Mouse (Mus musculus): ENCODE data around the gene Grk6. TPM values are rescaled to one million over a fixed set of nuclear protein-coding genes. Genes with fewer than 3 reads are reported as not detected.

Gene Grk6
- total and polyA plus RNA-seq, 2 experiments from 2014 or later, result 35.8 to 71.9 TPM

GRCm38 (mm10) chr13:55475750-55476149, 30.9 kb downstream of the Grk6 start:
- no peaks in the 10 kb centered on the region for H3K9me3 ChIP-seq (ENCODE audit: low read length)
- DNase-seq (ENCODE audit: low spot score) (no peak), ATAC-seq (ENCODE audit: low FRiP score) (no peak)
- no peaks in the 10 kb centered on the region for H3K27me3 ChIP-seq (ENCODE audit: insufficient read depth, low read length)
- TF ChIP-seq CTCF (IDR thresholded peaks at IDR 0.05), result no peak; the same call in 1 of the 2 replicates
- peaks cover 3% of the 10 kb centered on the region; the same call in 1 of the 2 replicates for H3K4me1 ChIP-seq (ENCODE audit: insufficient read depth, low read length)
- H3K36me3 ChIP-seq (ENCODE audit: insufficient read depth, low read length), result peaks cover 44% of the 10 kb centered on the region
- no peak overlapping the region for H3K4me2 ChIP-seq (ENCODE audit: low read depth, low read length, poor library complexity, severe bottlenecking)
- no peak overlapping the region for H3K4me3 ChIP-seq (ENCODE audit: low read depth, low read length)
- no peak overlapping the region for H3K9ac ChIP-seq (replicated peaks; ENCODE audit: low read length, poor library complexity, severe bottlenecking)
- no peak overlapping the region for H3K27ac ChIP-seq (ENCODE audit: low read depth, low read length)
- 82% methylated on average over 5 of the region's 5 CpGs for WGBS

DNA sequence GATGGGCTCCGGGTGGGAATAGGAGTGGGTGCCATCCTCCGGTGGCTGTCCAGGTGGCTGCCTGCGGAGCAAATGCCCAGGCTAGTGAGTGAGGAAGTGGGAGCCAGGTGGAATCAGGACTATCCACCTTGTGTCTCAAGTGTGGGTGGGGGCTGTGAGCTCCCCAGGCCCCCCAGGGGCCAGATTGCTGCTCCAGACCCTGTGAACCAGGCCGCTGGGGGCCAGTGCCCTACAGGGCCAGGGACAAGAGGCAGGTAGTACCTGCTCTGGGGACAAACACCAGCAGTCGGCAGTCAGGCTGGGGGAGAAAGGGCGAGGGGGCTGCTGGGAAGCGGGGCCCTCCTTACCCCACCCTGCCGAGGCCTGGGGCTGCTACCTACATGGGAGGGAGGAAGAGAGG, 31.4 kb downstream of the Grk6 start:
- H3K36me3 ChIP-seq (ENCODE audit: insufficient read depth, low read length), result peaks cover 49% of the 10 kb centered on the region

GRCm38 (mm10) chr13:55477492-55477891, 32.6 kb downstream of the Grk6 start:
- WGBS, result 73% methylated on average over 16 of the region's 16 CpGs
- ATAC-seq (ENCODE audit: low FRiP score), result no peak
- Histone ChIP-seq H3K9me3 (ENCODE audit: low read length) (no peaks in the 10 kb centered on the region), H3K27ac (ENCODE audit: low read depth, low read length) (no peak overlapping the region), H3K4me2 (ENCODE audit: low read depth, low read length, poor library complexity, severe bottlenecking) (no peak overlapping the region), H3K36me3 (ENCODE audit: insufficient read depth, low read length) (peaks cover 62% of the 10 kb centered on the region), H3K9ac (replicated peaks; ENCODE audit: low read length, poor library complexity, severe bottlenecking) (no peak overlapping the region), H3K27me3 (ENCODE audit: insufficient read depth, low read length) (no peaks in the 10 kb centered on the region), H3K4me3 (ENCODE audit: low read depth, low read length) (no peak overlapping the region), H3K4me1 (ENCODE audit: insufficient read depth, low read length) (peaks cover 3% of the 10 kb centered on the region; the same call in 1 of the 2 replicates)
- no peak for DNase-seq (ENCODE audit: low spot score)
- no peak for TF ChIP-seq CTCF (IDR thresholded peaks at IDR 0.05)

More for the DNA sequence above, 31.4 kb downstream of the Grk6 start:
- H3K27me3 ChIP-seq (ENCODE audit: insufficient read depth, low read length), result no peaks in the 10 kb centered on the region
- no peak overlapping the region for H3K9ac ChIP-seq (replicated peaks; ENCODE audit: low read length, poor library complexity, severe bottlenecking)
- 94% methylated on average over 7 of the region's 8 CpGs for WGBS
- ATAC-seq (ENCODE audit: low FRiP score) (no peak), DNase-seq (ENCODE audit: low spot score) (no peak)
- no peak for TF ChIP-seq CTCF (IDR thresholded peaks at IDR 0.05)
- H3K9me3 ChIP-seq (ENCODE audit: low read length), result no peaks in the 10 kb centered on the region
- H3K27ac ChIP-seq (ENCODE audit: low read depth, low read length), result no peak overlapping the region
- no peak overlapping the region for H3K4me3 ChIP-seq (ENCODE audit: low read depth, low read length)
- 0 out of 2 replicates have a peak, but pooled peaks cover 3% of the 10 kb centered on the region for H3K4me1 ChIP-seq (ENCODE audit: insufficient read depth, low read length)
- no peak overlapping the region for H3K4me2 ChIP-seq (ENCODE audit: low read depth, low read length, poor library complexity, severe bottlenecking)

DNA sequence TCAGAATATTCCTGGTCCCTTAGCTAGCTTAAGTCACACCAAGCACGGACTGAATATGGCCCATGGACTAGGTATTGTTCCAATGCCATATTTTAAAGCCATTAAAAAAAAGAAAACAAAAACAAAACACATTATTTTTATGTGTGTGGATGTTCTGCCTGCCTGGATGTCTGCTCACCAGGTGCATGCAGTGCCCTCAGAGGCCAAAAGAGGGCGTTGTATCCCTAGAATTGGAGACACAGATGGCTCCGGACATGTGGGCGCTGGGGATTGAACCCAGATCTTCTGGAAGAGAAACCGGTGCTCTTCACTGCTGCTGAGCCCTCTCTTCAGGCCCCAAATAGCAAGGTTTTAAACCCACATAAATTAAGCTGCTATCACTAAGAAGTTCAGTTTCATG, 33.2 kb downstream of the Grk6 start:
- H3K27ac ChIP-seq (ENCODE audit: low read depth, low read length), result no peak overlapping the region

DNA sequence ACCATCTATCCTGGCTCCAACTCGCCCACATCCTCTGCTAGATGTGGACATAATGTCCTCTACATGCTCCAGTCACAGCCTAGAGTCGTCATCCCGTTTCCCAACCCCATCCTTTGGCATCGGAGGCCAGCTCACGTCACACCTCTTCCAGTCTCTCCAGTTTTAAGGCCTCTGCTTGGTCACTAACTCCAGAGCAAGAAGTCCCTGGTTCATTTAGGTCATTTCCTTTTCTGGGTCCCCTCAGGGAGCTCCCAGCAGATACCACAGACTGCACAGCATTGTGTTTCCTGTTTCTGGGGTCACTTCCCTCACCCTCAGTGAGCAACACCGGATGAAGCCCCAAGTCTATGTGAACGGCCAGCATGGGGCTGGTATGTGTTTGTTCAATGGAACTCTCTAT, 34.1 kb downstream of the Grk6 start:
- Histone ChIP-seq H3K36me3 (ENCODE audit: insufficient read depth, low read length) (peaks cover 68% of the 10 kb centered on the region), H3K27me3 (ENCODE audit: insufficient read depth, low read length) (no peaks in the 10 kb centered on the region), H3K4me2 (ENCODE audit: low read depth, low read length, poor library complexity, severe bottlenecking) (no peak overlapping the region), H3K4me3 (ENCODE audit: low read depth, low read length) (no peak overlapping the region), H3K9me3 (ENCODE audit: low read length) (no peaks in the 10 kb centered on the region), H3K4me1 (ENCODE audit: insufficient read depth, low read length) (peaks cover 10% of the 10 kb centered on the region; the same call in 1 of the 2 replicates), H3K27ac (ENCODE audit: low read depth, low read length) (0 out of 2 replicates have a peak overlapping the region, but pooled peaks have one; percentile 7), H3K9ac (replicated peaks; ENCODE audit: low read length, poor library complexity, severe bottlenecking) (no peak overlapping the region)
- ATAC-seq (ENCODE audit: low FRiP score) (no peak), DNase-seq (ENCODE audit: low spot score) (no peak)
- TF ChIP-seq CTCF (IDR thresholded peaks at IDR 0.05), result no peak
- whole genome bisulfite sequencing, result 87% methylated on average over 7 of the region's 7 CpGs

More for the DNA sequence above, 33.2 kb downstream of the Grk6 start:
- H3K4me1 ChIP-seq (ENCODE audit: insufficient read depth, low read length), result peaks cover 9% of the 10 kb centered on the region; the same call in 1 of the 2 replicates
- WGBS, result 51% methylated on average over 5 of the region's 5 CpGs
- TF ChIP-seq CTCF (IDR thresholded peaks at IDR 0.05), result peak; percentile 72
- no peak overlapping the region for H3K4me2 ChIP-seq (ENCODE audit: low read depth, low read length, poor library complexity, severe bottlenecking)
- DNase-seq (ENCODE audit: low spot score), result no peak
- H3K27me3 ChIP-seq (ENCODE audit: insufficient read depth, low read length), result no peaks in the 10 kb centered on the region
- ATAC-seq (ENCODE audit: low FRiP score), result no peak
- no peak overlapping the region for H3K9ac ChIP-seq (replicated peaks; ENCODE audit: low read length, poor library complexity, severe bottlenecking)
- H3K4me3 ChIP-seq (ENCODE audit: low read depth, low read length), result no peak overlapping the region
- no peaks in the 10 kb centered on the region for H3K9me3 ChIP-seq (ENCODE audit: low read length)
- peaks cover 67% of the 10 kb centered on the region for H3K36me3 ChIP-seq (ENCODE audit: insufficient read depth, low read length)

DNA sequence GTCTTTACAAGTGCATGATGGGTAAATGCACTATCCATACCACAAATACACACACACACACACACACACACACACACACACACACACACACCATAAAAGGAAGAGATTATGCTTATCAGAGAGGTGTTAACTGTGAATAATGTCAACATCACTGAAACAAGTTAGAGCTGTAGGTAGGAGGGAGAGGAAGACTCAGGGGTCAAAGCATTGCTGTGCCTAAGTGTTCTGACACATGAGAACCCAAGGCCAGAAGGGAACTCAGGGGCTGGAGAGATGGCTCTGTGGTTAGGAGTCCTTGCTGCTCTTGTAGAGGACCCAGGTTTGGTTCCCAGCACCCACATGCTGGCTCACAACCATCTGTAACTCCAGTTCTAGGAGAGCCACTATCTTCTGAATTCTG, 35.1 kb downstream of the Grk6 start:
- peaks cover 11% of the 10 kb centered on the region; the same call in 1 of the 2 replicates for H3K4me1 ChIP-seq (ENCODE audit: insufficient read depth, low read length)
- no peak for TF ChIP-seq CTCF (IDR thresholded peaks at IDR 0.05)
- no peaks in the 10 kb centered on the region for H3K9me3 ChIP-seq (ENCODE audit: low read length)
- no peak overlapping the region for H3K9ac ChIP-seq (replicated peaks; ENCODE audit: low read length, poor library complexity, severe bottlenecking)
- H3K4me3 ChIP-seq (ENCODE audit: low read depth, low read length), result no peak overlapping the region
- ATAC-seq (ENCODE audit: low FRiP score) (no peak), DNase-seq (ENCODE audit: low spot score) (no peak)
- H3K27ac ChIP-seq (ENCODE audit: low read depth, low read length), result no peak overlapping the region
- no peak overlapping the region for H3K4me2 ChIP-seq (ENCODE audit: low read depth, low read length, poor library complexity, severe bottlenecking)
- peaks cover 63% of the 10 kb centered on the region for H3K36me3 ChIP-seq (ENCODE audit: insufficient read depth, low read length)
- H3K27me3 ChIP-seq (ENCODE audit: insufficient read depth, low read length), result no peaks in the 10 kb centered on the region
